Mouse (Mus musculus) myocyte (in vitro differentiated cells): ENCODE measurements around the gene Pusl1.

Source experiments
- E2F4 ChIP-seq: IDR thresholded peaks from one replicate; pipeline ENCODE4 v1.6.1; 2011; ENCODE audit warnings: mild to moderate bottlenecking, control low read depth, moderate library complexity; ENCODE audit not compliant: insufficient read depth
- POLR2A ChIP-seq: IDR thresholded peaks from one replicate; pipeline ENCODE4 v1.6.1; 2011; ENCODE audit warnings: low read depth, mild to moderate bottlenecking, control low read depth, moderate library complexity; ENCODE audit not compliant: insufficient read length
- POLR2AphosphoS2 ChIP-seq: IDR thresholded peaks from one replicate; pipeline ENCODE4 v1.6.1; 2011; ENCODE audit warnings: low read depth, control low read depth; ENCODE audit not compliant: insufficient read length
- TCF12 ChIP-seq: IDR thresholded peaks from one replicate; pipeline ENCODE4 v1.6.1; 2011; ENCODE audit warnings: mild to moderate bottlenecking, control low read depth; ENCODE audit not compliant: poor library complexity, insufficient read depth, severe bottlenecking
- USF1 ChIP-seq: IDR thresholded peaks from one replicate; pipeline ENCODE4 v1.6.1; 2011; ENCODE audit warnings: low read depth, mild to moderate bottlenecking, control low read depth, moderate library complexity

GRCm38 (mm10) chr4:155892017-155892416 is 436 bp upstream of the Pusl1 start:
- no peak for TF ChIP-seq E2F4
- TF ChIP-seq TCF12: no peak
- TF ChIP-seq POLR2A: peak; percentile 98
- no peak for TF ChIP-seq USF1
- peak; percentile 84 for TF ChIP-seq POLR2AphosphoS2
